Mouse (Mus musculus): Measurements from ENCODE around the gene Ptprcap. TPM values are rescaled to one million over a fixed set of nuclear protein-coding genes. Genes with fewer than 3 reads are reported as not detected.
A peak's percentile ranks its signal among the peaks of the same experiment; 100 is the strongest.

Gene Ptprcap
- polyA plus RNA-seq, 1 experiment = 1,655 TPM

DNA sequence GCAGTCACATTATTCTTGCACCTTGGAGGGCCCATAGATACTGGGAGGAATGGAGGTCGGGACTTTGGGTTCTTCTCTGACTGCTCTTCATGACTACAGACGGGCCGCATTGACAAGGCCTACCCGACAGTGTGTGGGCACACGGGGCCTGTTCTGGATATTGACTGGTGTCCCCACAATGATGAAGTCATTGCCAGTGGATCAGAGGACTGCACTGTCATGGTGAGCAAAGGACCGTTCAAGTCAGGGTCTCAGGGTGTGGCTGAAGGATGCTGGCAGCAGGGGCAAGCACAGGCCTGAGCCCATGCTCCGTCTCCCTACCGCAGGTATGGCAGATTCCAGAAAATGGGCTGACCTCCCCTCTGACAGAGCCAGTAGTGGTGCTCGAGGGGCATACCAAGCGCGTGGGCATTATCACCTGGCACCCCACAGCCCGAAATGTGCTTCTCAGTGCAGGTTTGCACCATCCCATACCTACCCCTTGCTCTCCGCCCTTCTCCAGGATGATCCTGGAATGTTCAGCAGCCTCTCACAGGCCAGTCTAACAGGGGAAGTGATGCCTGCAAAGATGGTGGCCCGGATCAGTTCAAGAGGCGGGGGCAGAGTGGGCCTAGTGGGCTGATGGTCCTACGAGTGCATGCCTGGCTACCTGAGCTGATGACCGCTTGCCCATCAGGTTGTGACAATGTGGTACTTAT is 3.5 kb upstream of the Ptprcap start:
- Histone ChIP-seq H3K36me3 (ENCODE audit: control insufficient read depth, insufficient read depth, low read length) (peaks cover 11% of the 10 kb centered on the region; the same call in 1 of the 2 replicates), H3K27ac (ENCODE audit: control insufficient read depth, insufficient read depth, low read length) (no peak overlapping the region), H3K27me3 (ENCODE audit: control insufficient read depth, insufficient read depth, low read length) (no peaks in the 10 kb centered on the region), H3K4me1 (replicated peaks; ENCODE audit: control insufficient read depth, insufficient read depth, low read length) (peaks cover 54% of the 10 kb centered on the region), H3K4me3 (ENCODE audit: control insufficient read depth, insufficient read depth, low read length) (peak overlapping the region; percentile 76; the same call in 1 of the 2 replicates)
- 95% methylated on average over 17 of the region's 17 CpGs for WGBS
- no peak for TF ChIP-seq CTCF (IDR thresholded peaks at IDR 0.05; ENCODE audit: borderline replicate concordance, control insufficient read depth, extremely low read depth, insufficient read depth, low read length, poor library complexity)
- no peak for TF ChIP-seq POLR2A (IDR thresholded peaks at IDR 0.05; ENCODE audit: control insufficient read depth, extremely low read depth, insufficient read depth, low read length, poor library complexity)
- DNase-seq = no peak

DNA sequence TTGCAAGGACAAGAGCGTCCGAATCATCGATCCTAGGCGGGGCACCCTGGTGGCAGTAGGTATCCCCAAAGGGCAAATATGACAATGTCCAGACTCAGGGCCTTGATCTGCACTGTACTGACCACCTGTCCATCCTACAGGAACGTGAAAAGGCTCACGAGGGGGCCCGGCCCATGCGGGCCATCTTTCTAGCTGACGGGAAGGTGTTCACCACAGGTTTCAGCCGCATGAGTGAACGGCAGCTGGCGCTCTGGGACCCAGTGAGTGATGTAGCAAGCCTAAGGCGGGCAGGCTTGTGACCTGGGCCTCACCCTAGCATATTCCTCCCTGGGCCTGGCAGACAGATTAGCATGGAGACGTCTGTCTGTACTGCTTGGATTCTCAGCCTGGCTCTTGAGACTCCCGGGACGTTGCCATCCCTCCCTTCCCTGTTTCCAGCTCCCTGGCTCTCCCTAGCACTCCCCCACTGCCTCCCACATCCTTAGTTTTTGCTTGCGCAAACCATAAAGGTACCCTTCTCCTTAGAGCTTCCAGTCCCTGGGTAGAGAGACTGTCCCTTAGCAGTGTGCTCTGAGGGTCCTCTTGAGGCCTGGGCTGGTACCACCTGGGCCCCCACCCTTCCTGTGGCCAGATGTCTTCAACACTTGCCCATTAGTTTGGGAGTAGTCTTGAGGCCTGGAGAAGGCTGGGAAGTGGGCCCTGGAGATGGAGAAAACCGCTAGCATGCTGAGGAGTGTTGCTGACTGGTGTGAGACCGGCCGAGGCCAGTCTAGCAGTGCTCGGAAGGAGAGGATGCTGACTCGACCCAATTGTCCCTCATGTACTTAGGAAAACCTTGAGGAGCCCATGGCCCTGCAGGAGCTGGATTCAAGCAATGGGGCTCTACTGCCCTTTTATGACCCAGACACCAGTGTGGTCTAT is 2.6 kb upstream of the Ptprcap start:
- no peak overlapping the region for H3K4me3 ChIP-seq (ENCODE audit: control insufficient read depth, insufficient read depth, low read length)
- no peak for TF ChIP-seq CTCF (IDR thresholded peaks at IDR 0.05; ENCODE audit: borderline replicate concordance, control insufficient read depth, extremely low read depth, insufficient read depth, low read length, poor library complexity)
- no peak for TF ChIP-seq POLR2A (IDR thresholded peaks at IDR 0.05; ENCODE audit: control insufficient read depth, extremely low read depth, insufficient read depth, low read length, poor library complexity)
- H3K36me3 ChIP-seq (ENCODE audit: control insufficient read depth, insufficient read depth, low read length) = peaks cover 11% of the 10 kb centered on the region; the same call in 1 of the 2 replicates
- no peak for DNase-seq
- WGBS = 94% methylated on average over 22 of the region's 22 CpGs
- H3K27ac ChIP-seq (ENCODE audit: control insufficient read depth, insufficient read depth, low read length) = no peak overlapping the region
- H3K27me3 ChIP-seq (ENCODE audit: control insufficient read depth, insufficient read depth, low read length) = no peaks in the 10 kb centered on the region
- peaks cover 50% of the 10 kb centered on the region for H3K4me1 ChIP-seq (replicated peaks; ENCODE audit: control insufficient read depth, insufficient read depth, low read length)

DNA sequence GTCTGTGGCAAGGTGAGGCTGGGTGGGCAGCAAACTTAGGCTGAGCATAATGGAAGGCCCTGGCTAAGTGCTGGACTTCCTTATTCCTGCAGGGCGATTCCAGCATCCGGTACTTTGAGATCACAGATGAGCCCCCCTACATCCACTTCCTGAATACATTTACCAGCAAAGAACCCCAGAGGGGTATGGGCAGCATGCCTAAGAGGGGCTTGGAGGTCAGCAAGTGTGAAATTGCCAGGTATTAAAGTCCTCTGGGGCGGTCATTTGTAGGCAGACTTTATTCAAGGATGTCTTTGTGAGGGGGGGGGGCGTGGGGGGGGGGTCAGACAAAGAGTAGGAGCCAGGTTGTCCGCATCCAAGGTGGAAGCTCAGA is 1.9 kb upstream of the Ptprcap start:
- no peak overlapping the region for H3K27ac ChIP-seq (ENCODE audit: control insufficient read depth, insufficient read depth, low read length)
- DNase-seq = no peak
- H3K4me1 ChIP-seq (replicated peaks; ENCODE audit: control insufficient read depth, insufficient read depth, low read length) = peaks cover 55% of the 10 kb centered on the region
- H3K4me3 ChIP-seq (ENCODE audit: control insufficient read depth, insufficient read depth, low read length) = no peak overlapping the region
- H3K27me3 ChIP-seq (ENCODE audit: control insufficient read depth, insufficient read depth, low read length) = no peaks in the 10 kb centered on the region
- WGBS = 96% methylated on average over 5 of the region's 5 CpGs
- TF ChIP-seq CTCF (IDR thresholded peaks at IDR 0.05; ENCODE audit: borderline replicate concordance, control insufficient read depth, extremely low read depth, insufficient read depth, low read length, poor library complexity) = no peak
- TF ChIP-seq POLR2A (IDR thresholded peaks at IDR 0.05; ENCODE audit: control insufficient read depth, extremely low read depth, insufficient read depth, low read length, poor library complexity) = no peak
- peaks cover 14% of the 10 kb centered on the region for H3K36me3 ChIP-seq (ENCODE audit: control insufficient read depth, insufficient read depth, low read length)

DNA sequence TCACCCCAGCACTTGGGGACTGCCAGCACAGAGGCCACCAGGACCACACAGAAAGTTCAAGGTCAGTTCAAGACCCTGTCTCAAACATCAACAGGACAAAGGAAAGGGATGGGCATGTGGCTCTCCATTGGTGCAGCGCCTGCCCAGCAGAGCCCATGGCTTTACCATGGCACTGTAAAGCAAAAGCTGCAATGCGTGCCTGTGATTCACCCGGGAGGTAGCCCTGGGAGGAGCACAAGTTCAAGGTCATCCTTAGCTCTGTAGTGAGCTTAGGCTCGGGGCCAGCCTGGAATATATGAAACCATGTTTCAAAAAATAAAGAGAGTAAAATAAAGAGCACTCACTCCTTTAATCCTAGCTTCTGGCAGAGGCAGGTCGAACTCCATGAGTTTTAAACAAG is 1.5 kb upstream of the Ptprcap start:
- Histone ChIP-seq H3K4me1 (replicated peaks; ENCODE audit: control insufficient read depth, insufficient read depth, low read length) (peaks cover 55% of the 10 kb centered on the region), H3K36me3 (ENCODE audit: control insufficient read depth, insufficient read depth, low read length) (peaks cover 18% of the 10 kb centered on the region)
- WGBS = 96% methylated on average over 5 of the region's 5 CpGs

DNA sequence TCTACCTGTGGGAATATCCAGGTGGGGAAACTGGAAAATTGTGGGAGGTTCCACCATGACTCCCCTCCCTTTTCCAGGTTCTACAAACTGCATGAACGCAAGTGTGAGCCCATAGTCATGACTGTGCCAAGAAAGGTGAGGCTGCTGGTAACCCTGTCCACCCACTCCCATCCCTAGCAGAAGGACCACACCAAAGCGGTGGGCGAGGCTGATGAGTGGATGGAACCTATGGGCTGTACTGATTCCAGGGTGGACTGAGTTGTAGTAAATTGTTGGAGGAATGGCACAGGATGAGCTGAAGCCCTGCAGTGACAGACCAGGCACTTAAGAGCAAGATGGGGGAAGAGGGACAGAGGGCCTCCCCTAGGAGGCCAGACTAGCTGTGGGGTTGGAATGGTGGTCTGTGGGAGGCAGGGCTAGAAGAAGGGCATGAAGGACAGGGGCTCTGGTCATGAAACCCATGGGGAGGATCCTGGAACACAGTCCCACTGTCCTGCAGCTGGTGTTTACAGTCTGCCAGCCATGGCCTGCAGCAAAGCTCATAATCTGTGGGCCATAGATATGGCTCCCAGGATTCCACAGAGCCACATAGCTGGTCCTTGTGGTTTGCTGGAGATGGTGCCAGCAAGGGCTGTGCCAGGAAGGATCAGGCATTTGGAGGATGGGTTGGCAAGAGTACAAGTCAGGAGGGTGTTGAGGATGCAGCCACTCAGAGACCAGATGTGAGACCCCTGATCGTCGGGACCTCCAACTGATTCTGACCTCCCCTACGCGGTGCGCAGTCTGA is 766 bp upstream of the Ptprcap start:
- Histone ChIP-seq H3K36me3 (ENCODE audit: control insufficient read depth, insufficient read depth, low read length) (peaks cover 18% of the 10 kb centered on the region), H3K27ac (ENCODE audit: control insufficient read depth, insufficient read depth, low read length) (no peak overlapping the region), H3K4me3 (ENCODE audit: control insufficient read depth, insufficient read depth, low read length) (no peak overlapping the region), H3K27me3 (ENCODE audit: control insufficient read depth, insufficient read depth, low read length) (no peaks in the 10 kb centered on the region), H3K4me1 (replicated peaks; ENCODE audit: control insufficient read depth, insufficient read depth, low read length) (peaks cover 52% of the 10 kb centered on the region)
- 96% methylated on average over 8 of the region's 8 CpGs for WGBS
- TF ChIP-seq POLR2A (IDR thresholded peaks at IDR 0.05; ENCODE audit: control insufficient read depth, extremely low read depth, insufficient read depth, low read length, poor library complexity) = no peak
- DNase-seq = no peak

More for the DNA sequence above, 1.5 kb upstream of the Ptprcap start:
- DNase-seq = no peak
- no peak overlapping the region for H3K27ac ChIP-seq (ENCODE audit: control insufficient read depth, insufficient read depth, low read length)
- no peak overlapping the region for H3K4me3 ChIP-seq (ENCODE audit: control insufficient read depth, insufficient read depth, low read length)
- TF ChIP-seq POLR2A (IDR thresholded peaks at IDR 0.05; ENCODE audit: control insufficient read depth, extremely low read depth, insufficient read depth, low read length, poor library complexity) (no peak), CTCF (IDR thresholded peaks at IDR 0.05; ENCODE audit: borderline replicate concordance, control insufficient read depth, extremely low read depth, insufficient read depth, low read length, poor library complexity) (no peak)
- no peaks in the 10 kb centered on the region for H3K27me3 ChIP-seq (ENCODE audit: control insufficient read depth, insufficient read depth, low read length)

Data from thymus, adult 2 months (tissue).